Mouse (Mus musculus) embryo, embryonic 10.5 days (tissue): ENCODE data around the gene Prkcb.

Experiments
- DNase-seq: peaks from one replicate; pipeline ENCODE4 v3.0.0-alpha.2; 2015; ENCODE audit warnings: low spot score

The Prkcb gene

DNA sequence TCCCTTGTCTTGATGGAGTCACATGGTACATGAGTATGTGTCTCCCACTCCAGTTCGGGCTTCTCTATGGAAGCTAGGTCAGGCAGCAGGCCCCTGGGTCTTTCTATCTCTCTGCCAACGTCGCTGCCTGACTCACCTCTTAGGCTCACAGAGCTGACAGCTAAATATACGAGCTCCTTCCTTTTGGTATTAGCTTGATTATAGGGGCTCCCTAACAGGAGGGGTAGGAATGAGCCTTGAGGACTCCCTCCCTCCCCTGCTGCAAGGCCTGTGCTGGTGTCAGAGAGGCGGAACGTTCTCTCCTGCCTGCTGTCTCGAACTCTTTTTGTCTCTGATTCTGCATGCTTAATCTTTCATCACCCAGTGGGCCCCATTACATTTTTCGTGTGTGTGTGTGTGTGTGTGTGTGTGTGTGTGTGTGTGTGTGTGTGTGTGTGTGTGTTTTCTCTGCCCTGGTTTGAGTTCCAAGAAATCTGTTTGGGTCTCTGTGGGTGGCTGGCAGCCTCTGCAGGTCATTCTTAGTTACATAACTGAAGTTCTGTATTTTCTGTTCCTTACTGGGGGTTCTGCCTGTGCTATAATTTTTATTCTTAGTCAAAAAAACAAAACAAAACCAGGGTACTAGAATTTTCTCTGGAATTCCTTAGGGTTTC is 33.6 kb downstream of the Prkcb start:
- DNase-seq: no peak

DNA sequence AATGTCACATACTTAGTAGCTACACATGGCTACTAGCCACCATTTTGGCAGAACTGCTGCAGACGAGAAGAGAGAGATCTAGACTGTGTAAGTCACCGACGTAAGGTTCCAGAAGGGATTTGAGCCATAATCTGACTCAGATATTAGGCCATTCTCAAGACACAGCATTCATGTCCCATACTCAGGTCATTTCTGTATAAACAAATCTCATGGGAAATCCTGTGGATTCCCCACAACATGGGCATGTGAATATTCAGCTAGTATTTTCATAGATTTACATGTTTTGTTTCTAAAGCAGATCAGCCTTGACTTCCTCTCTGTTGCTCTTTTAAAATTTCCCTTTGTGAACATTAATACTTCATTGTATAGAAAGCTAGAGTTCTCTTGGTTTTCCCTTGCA is 39.4 kb downstream of the Prkcb start:
- no peak for DNase-seq

DNA sequence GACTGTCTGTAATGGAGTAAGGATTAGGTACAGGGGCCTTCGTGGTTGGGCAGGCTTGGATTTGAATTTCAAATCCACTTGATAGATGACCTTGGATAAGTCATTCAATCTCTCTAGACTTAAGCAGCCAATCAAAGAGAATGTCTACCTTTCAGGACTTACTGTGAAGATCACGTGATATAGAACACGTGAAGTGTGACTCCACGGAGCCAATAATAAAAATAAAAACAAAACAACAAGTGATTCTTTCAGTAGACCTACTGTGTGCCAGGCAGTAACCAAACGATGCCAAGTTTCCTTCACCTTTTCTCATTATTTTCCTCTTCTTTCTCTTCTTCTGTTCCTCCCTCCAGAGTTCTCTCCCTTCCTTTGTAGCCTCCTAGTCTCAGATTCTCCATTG is 39.9 kb downstream of the Prkcb start:
- no peak for DNase-seq

DNA sequence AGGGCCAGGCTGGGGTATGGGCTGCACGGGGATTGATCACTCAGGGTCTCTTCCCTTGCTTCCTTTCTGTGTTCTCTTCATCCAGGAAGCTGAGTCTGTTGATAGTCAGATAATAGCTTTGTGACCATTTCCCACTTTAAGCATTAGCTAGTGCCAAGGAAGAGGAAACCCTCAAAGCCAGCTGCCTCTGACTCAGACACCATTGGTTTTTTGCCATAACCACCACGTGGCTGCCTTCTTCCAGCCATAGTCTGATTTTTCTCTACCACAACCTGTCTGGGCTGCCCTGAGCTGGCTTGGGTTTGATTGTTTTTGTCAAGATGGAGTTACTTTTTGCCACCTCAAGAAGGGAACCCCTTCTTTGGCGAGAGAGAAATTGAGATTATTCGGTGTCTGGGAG is 41.0 kb downstream of the Prkcb start:
- DNase-seq: no peak

DNA sequence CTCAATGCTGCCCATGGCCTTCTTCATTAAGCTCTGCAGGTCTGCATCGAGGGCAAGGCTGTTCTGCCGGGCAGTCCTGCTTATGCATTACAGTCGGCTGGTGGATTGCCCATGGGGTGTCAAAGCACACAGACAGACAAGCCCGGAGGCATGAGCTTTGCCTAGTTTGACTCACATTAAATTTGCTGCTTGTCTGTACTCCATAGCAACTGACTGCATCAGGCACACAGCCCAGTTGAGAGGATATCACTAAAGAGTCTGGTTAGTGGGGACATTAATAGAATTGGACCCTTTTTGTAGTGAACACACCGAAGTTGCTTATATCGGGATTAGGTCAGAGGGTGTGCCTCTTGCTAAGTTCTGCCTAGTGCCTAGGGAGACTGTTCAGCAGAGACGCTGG is 45.1 kb downstream of the Prkcb start:
- no peak for DNase-seq

DNA sequence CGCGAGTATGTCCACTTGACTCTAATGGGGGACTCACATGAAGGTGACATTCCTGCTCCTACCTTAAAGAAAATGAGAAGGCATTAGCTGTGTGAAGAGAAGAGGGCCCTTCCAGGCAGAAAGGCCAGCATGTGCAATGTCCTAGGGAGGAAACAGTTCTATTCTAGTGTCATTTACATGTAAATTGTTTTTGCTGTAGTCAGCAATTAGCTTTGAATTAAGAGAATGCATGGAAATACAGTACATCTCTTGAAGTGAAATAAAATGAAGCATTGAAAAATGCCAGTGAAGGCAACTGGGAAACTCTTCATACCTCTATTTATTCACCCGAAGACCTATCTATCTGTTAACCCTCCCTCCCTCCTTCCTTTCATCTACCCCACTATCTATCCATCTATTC is 48.8 kb downstream of the Prkcb start:
- DNase-seq: no peak

DNA sequence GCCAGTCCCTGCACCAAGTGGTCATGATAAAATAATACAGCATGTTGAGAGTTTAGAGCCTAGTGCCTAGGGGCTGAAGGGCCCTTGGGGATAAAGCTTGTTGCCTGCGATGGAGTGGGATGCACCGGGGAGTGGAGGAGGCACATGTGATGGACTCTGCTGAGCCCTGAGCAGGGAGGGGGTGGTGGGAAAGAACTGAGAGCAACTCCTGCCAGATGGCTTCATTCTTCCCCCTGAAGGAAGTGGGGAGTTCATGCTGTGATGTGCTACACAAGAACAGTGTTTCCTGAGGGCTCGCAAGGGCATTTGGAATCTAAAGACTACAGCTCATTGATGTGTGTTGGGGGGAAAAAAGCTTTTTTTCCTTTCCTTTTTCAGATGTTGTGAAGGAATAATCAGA is 49.5 kb downstream of the Prkcb start:
- DNase-seq: no peak

DNA sequence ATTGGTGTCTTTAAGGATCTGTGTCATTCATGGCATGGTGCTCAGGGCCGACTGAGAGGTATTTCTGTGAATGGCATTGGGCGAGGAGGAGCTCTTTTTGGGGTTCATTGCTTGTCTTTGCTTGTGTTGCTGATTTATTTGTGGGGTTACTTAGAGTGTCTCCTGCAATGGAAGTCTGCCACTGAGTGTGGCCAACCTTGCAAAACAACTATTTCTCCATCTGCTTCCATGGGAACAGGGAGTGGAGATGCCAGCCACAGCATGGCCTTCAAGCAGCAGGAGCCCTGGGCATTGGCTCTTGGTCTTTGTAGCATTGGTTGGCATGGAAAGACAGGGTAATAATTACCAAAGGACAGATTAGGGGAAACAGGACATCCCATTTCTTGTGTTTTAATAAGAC is 50.9 kb downstream of the Prkcb start:
- DNase-seq: no peak

DNA sequence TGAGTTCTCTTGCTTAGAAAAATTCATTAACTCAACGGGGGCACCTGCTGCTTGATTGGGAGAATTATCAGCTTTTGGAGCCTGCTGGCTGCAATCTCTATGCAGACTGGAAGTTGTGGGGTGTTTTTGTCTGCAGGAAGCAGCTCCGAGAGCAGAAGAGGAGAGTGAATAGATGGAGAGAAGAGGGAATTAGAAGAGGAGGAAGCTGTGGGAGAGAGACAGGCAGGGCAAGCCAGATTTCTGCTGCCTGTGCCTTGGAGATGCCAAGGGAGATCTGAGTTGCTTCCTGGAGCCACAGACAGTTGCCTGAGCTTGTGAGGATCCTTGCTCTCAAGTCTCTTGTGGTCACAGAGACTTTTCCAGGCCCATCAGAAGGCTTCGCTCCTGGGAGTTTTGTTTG is 53.3 kb downstream of the Prkcb start:
- DNase-seq: no peak

DNA sequence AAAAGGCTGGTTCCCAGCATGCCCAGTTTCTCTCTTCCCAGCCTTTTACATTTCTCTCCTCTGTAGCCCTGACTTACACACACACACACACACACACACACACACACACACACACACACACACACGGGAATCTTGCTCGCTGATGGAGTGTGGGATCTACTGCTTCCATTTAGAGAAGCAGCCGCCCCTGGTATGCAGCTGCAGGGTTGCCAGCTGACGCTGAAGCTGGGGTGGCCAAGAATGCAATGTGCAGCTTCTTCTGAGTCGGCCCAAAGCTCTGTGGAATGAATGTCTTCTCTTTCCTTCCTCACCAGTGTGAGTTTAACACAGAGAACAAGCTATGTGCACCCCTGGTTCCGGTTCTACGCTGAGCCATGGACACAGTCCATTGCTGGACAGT is 56.1 kb downstream of the Prkcb start:
- DNase-seq: no peak

DNA sequence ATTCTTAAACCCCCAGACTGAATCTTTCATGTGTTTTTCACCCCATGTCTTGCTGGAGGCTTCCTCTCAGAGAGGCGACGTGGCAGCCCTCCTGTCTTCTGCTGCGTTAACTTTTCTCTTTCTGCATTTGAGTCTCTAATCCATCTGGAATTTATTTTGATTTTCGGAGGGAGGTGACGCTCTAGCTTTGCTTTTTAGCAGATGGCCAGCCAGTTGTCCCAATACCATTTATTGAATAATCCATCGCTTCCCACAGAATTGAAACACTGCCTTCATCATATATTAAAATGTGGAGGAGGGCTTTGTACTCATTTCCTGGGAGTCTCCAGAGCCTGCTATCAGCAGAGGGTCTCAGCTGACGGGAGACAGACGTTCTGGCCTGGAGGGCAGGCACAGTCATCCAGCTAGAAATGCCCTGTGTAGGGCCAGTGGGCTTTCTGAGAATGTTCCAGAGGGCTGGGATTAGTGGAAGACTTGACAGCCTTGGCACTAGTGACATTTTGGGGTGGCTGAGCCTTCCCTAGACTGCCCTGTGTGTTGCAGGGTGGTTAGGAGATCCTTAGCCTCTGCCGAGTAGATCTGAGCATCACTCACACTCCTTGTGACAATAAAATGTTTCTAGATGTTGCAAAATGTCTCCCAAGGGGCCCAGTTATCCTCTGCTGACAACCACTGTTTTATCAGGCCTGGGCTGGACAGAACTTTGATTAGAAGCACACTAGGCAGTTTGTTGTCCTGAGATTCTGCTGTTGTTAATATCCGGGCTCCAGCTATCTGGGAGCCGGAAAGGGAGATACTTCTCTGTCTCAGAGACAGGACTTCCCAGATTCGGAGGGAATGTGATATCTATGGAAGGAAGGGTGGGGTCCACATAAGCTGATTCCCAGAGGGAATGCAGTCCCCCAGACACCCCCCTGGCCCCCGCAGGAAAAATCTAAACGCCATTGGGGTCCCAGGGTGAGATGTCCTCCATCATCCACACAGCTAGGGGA is 58.0 kb downstream of the Prkcb start:
- no peak for DNase-seq

DNA sequence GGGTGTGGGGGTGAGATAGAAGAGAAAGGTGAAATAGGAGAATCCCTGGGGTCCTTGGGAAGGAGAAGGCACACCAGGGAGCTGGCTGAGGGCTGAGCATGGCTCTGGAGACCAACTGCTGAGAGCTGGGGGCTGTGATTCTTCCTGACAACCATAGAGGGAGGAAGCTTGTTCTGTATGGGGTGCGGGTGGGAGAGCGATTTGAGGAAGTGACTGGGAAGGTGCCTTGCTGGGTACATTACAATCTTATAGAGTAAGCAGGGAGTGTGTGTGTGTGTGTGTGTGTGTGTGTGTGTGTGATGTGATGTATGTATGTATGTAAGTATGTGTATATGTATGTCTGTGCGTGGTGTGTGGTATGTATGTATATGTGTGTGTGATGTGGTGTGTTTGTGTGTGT is 58.9 kb downstream of the Prkcb start:
- no peak for DNase-seq

DNA sequence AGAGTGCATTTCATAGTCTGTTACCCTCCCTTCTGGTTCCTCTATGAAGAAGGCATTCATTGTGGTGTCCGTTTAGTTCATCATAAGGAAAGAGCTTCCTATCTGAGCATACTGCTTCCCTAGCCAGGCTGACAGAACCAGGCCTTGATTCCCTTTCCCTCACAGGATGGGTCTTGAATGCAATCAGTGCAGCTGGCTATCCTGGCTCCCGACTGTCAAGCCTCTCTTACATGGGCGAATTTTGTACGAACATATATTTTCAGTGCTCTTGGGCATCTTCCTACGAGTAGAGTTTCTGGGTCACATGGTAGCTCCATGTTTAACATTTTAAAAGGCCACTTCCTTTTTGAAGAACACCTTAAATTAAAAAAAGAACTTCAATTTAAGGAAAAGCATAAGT is 61.4 kb downstream of the Prkcb start:
- DNase-seq: no peak

DNA sequence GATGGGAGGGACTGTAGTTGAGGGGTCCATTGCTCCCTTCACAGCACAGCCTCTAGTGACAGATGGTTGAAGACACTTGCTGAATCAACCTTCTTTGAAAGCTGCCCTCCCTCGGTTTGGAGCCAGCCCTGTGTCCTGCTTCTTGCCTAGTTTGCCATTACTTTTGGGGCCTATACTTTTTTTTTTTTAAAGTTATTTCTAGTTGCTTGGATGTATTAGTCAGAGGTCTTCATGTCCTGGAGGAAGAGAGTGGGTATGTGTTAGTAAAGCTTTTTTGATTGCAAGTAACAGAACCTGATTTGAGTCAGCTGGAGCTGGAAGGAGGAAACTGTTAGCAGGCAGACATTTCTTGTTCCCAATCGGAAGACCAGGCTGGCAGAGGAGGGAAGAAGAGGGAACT is 62.2 kb downstream of the Prkcb start:
- no peak for DNase-seq

DNA sequence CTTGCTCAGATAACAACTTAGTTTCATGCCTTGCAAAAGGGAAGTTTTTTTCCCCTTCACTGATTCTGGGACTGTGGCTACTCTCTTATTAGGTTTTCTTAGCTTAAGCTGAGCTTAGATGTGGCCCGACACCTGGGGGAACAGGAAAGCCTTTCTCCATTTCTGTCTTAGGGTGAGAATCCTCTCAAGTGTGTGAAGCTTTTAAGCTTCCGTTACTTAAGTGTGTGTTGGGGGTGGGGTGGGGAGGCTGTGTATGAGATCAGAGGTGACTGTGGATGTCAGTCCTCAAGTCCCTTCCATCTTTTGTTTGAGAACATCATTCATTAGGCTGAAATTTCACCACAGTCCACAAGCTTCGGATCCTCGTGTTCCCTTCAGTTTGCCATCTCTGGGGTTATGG is 63.3 kb downstream of the Prkcb start:
- DNase-seq: no peak

DNA sequence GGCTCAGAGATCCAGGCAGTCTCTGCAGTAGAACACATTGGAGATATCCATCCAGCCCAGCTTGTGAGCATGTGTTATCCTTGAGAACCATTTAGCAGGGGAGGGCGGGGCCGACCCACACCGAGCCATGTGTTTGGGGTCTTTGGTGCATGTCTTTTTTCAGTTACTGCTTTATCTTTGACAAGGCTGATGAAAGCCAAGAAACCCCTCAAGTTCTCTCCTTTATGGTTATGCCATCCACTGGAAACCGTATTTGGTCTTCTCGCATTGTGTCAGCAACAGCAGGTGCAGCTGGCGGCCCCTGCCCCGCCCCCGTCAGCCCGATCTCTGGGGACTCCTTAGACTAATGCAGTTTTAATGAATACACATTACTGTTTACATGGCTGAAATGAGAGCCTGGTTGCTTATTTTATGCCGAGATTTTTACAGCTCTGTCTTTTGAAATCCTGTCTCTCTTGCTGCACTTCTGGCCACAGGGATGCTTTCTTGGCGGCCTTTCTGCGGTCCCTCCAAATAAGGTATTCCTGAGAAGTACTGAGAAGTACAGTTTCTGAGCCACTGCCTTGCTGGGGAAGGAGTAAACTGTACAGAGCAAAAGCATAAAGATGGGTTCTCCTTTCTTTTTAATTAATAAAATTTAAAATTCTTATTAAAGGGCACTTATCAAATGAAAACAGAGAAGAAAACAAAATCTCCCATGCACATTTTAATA is 64.2 kb downstream of the Prkcb start:
- DNase-seq: peak; percentile 23

DNA sequence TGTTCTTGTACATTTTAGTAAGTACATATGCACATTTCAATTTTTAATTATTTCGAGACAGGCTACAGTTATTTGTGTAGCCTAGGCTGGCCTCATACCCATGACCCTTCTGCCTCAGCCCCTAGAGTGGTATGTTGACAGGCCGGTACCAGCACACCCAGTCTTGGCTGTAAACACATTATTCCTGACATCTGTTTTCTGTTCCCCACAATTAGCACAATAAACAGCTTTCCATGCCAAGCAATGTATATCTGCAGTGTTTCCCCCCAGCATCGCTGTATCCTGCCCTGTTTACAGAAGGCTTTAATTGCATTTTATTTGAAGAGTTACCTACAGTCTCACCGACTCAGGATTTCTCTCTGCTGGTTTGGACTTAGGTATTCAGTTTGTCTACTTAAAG is 64.8 kb downstream of the Prkcb start:
- no peak for DNase-seq

DNA sequence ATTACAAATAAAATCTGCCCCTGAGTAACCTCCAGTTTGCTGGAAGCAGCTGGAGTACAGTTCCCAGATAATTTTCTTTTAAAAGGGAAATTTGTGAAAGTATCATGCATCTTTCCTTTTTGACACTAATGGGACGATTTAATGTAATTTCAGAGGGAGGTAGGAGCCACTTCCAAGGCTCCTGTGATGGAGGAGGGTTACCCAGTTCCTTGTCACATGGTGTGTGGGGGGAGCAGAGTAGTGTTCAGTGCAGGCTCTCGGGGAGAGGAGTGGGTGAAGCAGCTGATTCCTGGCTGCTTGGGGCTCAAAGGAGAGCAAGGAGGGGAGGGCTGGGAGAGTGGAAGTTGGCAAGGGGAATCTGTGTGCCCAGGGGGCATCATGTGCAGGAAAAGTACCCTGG is 68.4 kb downstream of the Prkcb start:
- DNase-seq: no peak

DNA sequence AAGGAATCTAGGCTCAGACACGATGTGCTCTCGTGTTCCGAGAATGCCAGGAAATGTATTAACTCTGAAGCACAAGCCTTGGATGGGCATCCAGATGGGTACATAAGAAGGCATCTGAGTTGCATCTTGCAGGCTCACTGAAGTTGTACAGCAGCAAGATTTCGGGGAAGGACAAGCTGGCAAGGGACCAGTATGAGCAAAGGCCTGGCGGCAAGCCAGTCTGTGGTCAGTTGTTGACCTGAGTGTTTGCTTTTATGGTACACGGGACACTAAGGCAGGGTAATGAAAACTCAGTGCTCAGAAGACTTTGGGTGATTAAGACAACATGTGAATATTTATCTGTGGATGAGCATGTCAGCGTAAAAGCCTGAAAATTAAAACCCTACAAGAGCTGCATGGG is 69.3 kb downstream of the Prkcb start:
- no peak for DNase-seq

DNA sequence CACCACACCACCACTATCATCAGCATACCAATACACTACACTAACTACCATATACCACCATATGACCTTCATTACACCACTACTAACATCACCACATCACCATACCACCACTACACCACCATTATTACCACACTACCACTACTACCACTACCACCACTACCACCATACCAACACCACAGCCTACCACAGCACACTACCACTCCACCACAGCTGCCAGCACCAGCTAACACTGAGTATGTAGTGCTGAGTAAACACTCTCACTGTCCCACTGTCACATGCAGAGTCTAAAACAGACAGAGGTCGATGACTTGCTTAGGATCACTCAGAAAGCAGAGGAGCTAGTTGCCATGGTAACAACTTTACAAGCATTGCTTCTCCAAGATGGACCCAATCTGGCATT is 78.1 kb downstream of the Prkcb start:
- no peak for DNase-seq

DNA sequence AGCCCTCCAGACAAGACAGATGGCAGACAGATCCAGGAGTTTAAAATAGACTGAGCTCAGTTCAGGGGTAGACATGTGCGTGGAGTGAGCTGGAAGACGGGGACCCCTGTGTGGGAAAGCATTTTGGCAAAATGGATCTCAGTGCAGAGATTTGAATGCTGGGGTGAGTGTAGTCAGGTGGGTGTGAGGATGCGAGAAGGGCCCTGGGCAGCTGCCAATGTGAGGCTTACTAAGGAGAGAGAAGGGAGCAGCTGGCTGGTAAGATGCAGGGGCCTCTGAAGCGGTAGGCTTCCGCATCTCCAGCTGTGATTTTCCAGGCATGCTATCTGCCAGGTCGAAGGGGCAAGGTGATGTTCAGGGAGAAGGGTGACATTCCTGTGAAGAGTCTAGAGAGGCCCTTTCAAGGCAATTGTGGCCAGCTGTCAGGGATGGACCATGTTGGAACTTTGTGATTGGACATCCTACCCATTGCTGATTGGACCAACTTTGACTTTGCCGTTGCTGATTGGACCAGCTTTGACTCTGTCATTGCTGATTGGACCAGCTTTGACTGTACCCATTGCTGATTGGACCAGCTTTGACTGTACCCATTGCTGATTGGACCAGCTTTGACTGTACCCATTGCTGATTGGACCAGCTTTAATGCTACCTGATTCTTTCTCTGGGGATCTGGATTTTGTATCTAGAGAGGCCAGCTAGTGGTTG is 78.9 kb downstream of the Prkcb start:
- DNase-seq: no peak

DNA sequence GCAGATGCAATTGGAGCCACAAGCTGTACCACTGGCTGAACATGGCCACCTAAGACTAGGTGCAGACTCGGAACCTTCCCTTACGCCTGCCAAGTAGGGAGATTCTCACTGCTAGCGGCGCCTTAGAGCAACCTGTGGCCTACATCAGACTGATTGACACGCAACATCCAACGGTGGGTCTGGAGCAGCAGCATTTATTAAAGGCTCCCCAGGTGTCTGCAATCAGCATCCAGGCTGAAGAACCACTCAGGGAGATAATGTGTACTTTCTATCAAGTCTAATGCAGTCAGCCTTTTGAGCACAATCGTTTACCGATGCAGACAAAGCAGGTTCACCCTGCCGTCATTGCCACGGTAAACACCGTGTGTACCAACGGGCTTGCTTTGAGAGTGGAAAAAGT is 81.9 kb downstream of the Prkcb start:
- DNase-seq: no peak
